Mouse (Mus musculus) lung, embryonic 16.5 days (tissue): ENCODE measurements around the gene Ell. TPM values are rescaled to one million over a fixed set of nuclear protein-coding genes. Genes with fewer than 3 reads are reported as not detected.

Experiments used
- ATAC-seq: fragments of 200-750 bp; cut with Nextera tagmentation; 2 replicates; pipeline ENCODE4 v1.8.0; 2017; ENCODE audit warnings: low read depth, mild to moderate bottlenecking, moderate library complexity
- H3K27ac ChIP-seq: fragments of 300-500 bp; sonication (generic); 2 replicates; pipeline ENCODE4 v1.5.1; 2014; ENCODE audit warnings: mild to moderate bottlenecking, control low read depth, low read length
- H3K27me3 ChIP-seq: fragments of 300-500 bp; sonication (generic); 2 replicates; pipeline ENCODE4 v1.6.1; 2014; ENCODE audit warnings: low read depth, low read length, mixed read lengths; ENCODE audit not compliant: control insufficient read depth, insufficient read depth
- H3K36me3 ChIP-seq: fragments of 300-500 bp; sonication (generic); 2 replicates; pipeline ENCODE4 v1.6.1; 2014; ENCODE audit warnings: low read length; ENCODE audit not compliant: control insufficient read depth, insufficient read depth
- H3K4me1 ChIP-seq: fragments of 300-500 bp; sonication (generic); replicated peaks from 2 replicates; pipeline ENCODE4 v1.6.1; 2014; ENCODE audit warnings: low read length, mixed read lengths; ENCODE audit not compliant: control insufficient read depth, insufficient read depth
- H3K4me2 ChIP-seq: fragments of 300-500 bp; sonication (generic); 2 replicates; pipeline ENCODE4 v1.6.1; 2014; ENCODE audit warnings: low read depth, low read length, control low read depth
- H3K4me3 ChIP-seq: fragments of 300-500 bp; sonication (generic); 2 replicates; pipeline ENCODE4 v1.5.1; 2014; ENCODE audit warnings: mild to moderate bottlenecking, low read length, control low read depth
- H3K9ac ChIP-seq: fragments of 300-500 bp; sonication (generic); 2 replicates; pipeline ENCODE4 v1.6.1; 2014; ENCODE audit warnings: low read length, control low read depth
- H3K9me3 ChIP-seq: fragments of 300-500 bp; sonication (generic); 2 replicates; pipeline ENCODE4 v1.6.1; 2016; ENCODE audit warnings: low read length; ENCODE audit not compliant: control insufficient read depth
- WGBS: fragments of 180-500 bp; shearing (Covaris S2); extraction: QIAGEN DNeasy Blood & Tissue Kit; methylation state at CpG from one replicate; pipeline ENCODE4 v1.1.7; 2014; 5-methylcytosine and 5-hydroxymethylcytosine counted together
- polyA plus RNA-seq: library from polyadenylated mRNA; unstranded; fragments of >200 nt; fragmentation: Nextera tagmentation; extraction: Ambion mirVana; gene quantifications from 2 replicates; pipeline ENCODE4 v1.2.1, GENCODE M21; 2015

Gene Ell
- polyA plus RNA-seq, 1 experiment from 2014 or later = 21.4 TPM

GRCm38 (mm10) chr8:70529299-70529698 lies 10.0 kb upstream of the Ell start:
- Histone ChIP-seq H3K36me3 (peaks cover 28% of the 10 kb centered on the region), H3K9me3 (no peaks in the 10 kb centered on the region), H3K27me3 (no peaks in the 10 kb centered on the region), H3K4me1 (peaks cover 13% of the 10 kb centered on the region), H3K27ac (no peak overlapping the region), H3K4me2 (no peak overlapping the region), H3K9ac (no peak overlapping the region), H3K4me3 (no peak overlapping the region)
- 67% methylated on average over 5 of the region's 5 CpGs for WGBS
- no peak for ATAC-seq

GRCm38 (mm10) chr8:70529741-70530161 lies 9.5 kb upstream of the Ell start:
- Histone ChIP-seq H3K4me2 (no peak overlapping the region), H3K9ac (no peak overlapping the region), H3K27me3 (no peaks in the 10 kb centered on the region), H3K4me1 (peaks cover 13% of the 10 kb centered on the region), H3K36me3 (peaks cover 30% of the 10 kb centered on the region), H3K9me3 (no peaks in the 10 kb centered on the region), H3K4me3 (no peak overlapping the region), H3K27ac (no peak overlapping the region)
- ATAC-seq = no peak
- 92% methylated on average over 3 of the region's 3 CpGs for WGBS

GRCm38 (mm10) chr8:70530314-70530713 lies 8.9 kb upstream of the Ell start:
- no peak for ATAC-seq
- H3K9me3 ChIP-seq = no peaks in the 10 kb centered on the region
- no peak overlapping the region for H3K4me2 ChIP-seq
- H3K9ac ChIP-seq = no peak overlapping the region
- no peak overlapping the region for H3K4me3 ChIP-seq
- H3K27me3 ChIP-seq = no peaks in the 10 kb centered on the region
- peaks cover 33% of the 10 kb centered on the region for H3K36me3 ChIP-seq
- 94% methylated on average over 2 of the region's 2 CpGs for WGBS
- peaks cover 13% of the 10 kb centered on the region for H3K4me1 ChIP-seq
- no peak overlapping the region for H3K27ac ChIP-seq

GRCm38 (mm10) chr8:70534281-70534680 lies 5.0 kb upstream of the Ell start:
- Histone ChIP-seq H3K27me3 (no peaks in the 10 kb centered on the region), H3K4me2 (no peak overlapping the region), H3K4me1 (0 out of 2 replicates have a peak, but pooled peaks cover 2% of the 10 kb centered on the region), H3K27ac (no peak overlapping the region), H3K9ac (no peak overlapping the region), H3K36me3 (peaks cover 42% of the 10 kb centered on the region), H3K9me3 (no peaks in the 10 kb centered on the region), H3K4me3 (no peak overlapping the region)
- 89% methylated on average over 12 of the region's 12 CpGs for WGBS
- ATAC-seq = no peak

- Histone ChIP-seq H3K36me3 (peaks cover 37% of the 10 kb centered on the region), H3K4me1 (peaks cover under 1% of the 10 kb centered on the region), H3K9ac (no peak overlapping the region), H3K4me2 (no peak overlapping the region), H3K27ac (no peak overlapping the region), H3K9me3 (no peaks in the 10 kb centered on the region), H3K27me3 (no peaks in the 10 kb centered on the region), H3K4me3 (no peak overlapping the region)
- WGBS = 70% methylated on average over 3 of the region's 3 CpGs
- ATAC-seq = no peak
Observed at GRCm38 (mm10) chr8:70535221-70535620, 4.0 kb upstream of the Ell start.

DNA sequence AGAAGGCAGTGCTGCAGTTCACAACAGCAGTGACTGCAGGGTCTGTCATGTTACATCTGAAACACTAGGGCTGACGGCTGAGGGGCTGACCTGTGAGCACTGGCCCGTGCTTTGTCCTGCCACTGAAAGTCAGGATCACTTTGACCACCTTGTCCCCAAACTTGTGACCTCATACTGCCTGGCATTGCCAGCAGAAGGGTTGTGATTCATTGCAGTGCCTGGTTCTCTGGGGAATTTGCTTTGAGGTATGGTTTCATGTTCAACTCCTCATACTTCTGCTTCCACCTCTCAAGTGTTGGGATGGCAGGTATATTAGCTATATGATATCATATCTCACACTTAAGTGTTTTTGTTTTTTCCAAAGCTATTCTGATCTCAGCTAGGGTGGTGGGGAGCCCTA lies 3.6 kb upstream of the Ell start:
- WGBS = 81% methylated on average over 2 of the region's 2 CpGs
- Histone ChIP-seq H3K4me1 (peaks cover 6% of the 10 kb centered on the region), H3K9ac (no peak overlapping the region), H3K27ac (no peak overlapping the region), H3K36me3 (peaks cover 32% of the 10 kb centered on the region), H3K27me3 (no peaks in the 10 kb centered on the region), H3K4me3 (no peak overlapping the region), H3K9me3 (no peaks in the 10 kb centered on the region), H3K4me2 (no peak overlapping the region)
- no peak for ATAC-seq

- peak overlapping the region; percentile 99 for H3K27ac ChIP-seq
- H3K4me2 ChIP-seq = peak overlapping the region; percentile 72
- peaks cover 16% of the 10 kb centered on the region for H3K36me3 ChIP-seq
- H3K9me3 ChIP-seq = no peaks in the 10 kb centered on the region
- H3K4me1 ChIP-seq = peaks cover 11% of the 10 kb centered on the region
- WGBS = 9% methylated on average over 24 of the region's 24 CpGs
- H3K9ac ChIP-seq = peak overlapping the region; percentile 64
- H3K27me3 ChIP-seq = no peaks in the 10 kb centered on the region
- peak overlapping the region; percentile 86 for H3K4me3 ChIP-seq
- peak; percentile 18; the same call in 1 of the 2 replicates for ATAC-seq
Observed at GRCm38 (mm10) chr8:70538024-70538579, 1.2 kb upstream of the Ell start.

DNA sequence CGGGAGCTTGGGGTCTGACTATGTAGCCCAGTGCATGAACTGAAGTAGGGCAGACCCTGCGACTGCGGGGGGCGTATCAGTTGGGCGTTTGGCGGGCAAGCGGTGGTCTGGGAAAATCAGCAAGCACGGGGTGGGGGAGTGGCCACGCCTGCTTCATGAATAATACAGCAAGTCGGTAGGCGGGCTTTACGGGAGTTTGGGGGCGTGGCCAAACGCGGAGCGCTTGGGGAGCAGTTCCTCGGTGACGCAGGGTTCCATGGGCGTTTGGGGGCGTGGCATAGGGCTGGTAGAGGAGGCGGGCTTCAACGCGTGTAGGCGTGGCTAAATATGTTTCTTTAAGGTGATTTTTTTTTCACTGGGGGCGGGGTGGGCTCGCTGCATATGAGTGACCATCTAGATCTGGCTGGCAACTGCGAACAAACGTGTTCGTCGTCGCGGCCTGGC lies 602 bp upstream of the Ell start:
- Histone ChIP-seq H3K4me1 (peaks cover 11% of the 10 kb centered on the region), H3K9me3 (no peaks in the 10 kb centered on the region), H3K36me3 (peaks cover 16% of the 10 kb centered on the region), H3K27ac (peak overlapping the region; percentile 99), H3K27me3 (no peaks in the 10 kb centered on the region), H3K9ac (peak overlapping the region; percentile 68), H3K4me3 (peak overlapping the region; percentile 86), H3K4me2 (peak overlapping the region; percentile 72)
- ATAC-seq = peak; percentile 84
- WGBS = under 1% methylated on average over 32 of the region's 32 CpGs

GRCm38 (mm10) chr8:70540013-70540506 lies 803 bp downstream of the Ell start:
- ATAC-seq = no peak
- peak overlapping the region; percentile 86 for H3K4me3 ChIP-seq
- H3K4me1 ChIP-seq = peaks cover 11% of the 10 kb centered on the region
- WGBS = 4% methylated on average over 4 of the region's 4 CpGs
- H3K27ac ChIP-seq = peak overlapping the region; percentile 99
- H3K9me3 ChIP-seq = no peaks in the 10 kb centered on the region
- H3K9ac ChIP-seq = peak overlapping the region; percentile 90
- peaks cover 9% of the 10 kb centered on the region for H3K36me3 ChIP-seq
- no peaks in the 10 kb centered on the region for H3K27me3 ChIP-seq
- peak overlapping the region; percentile 72 for H3K4me2 ChIP-seq
